Mouse (Mus musculus) kidney, adult 2 months (tissue): ENCODE results near the gene Nat14. TPM values are rescaled to one million over a fixed set of nuclear protein-coding genes. Genes with fewer than 3 reads are reported as not detected.

ENCODE experiments used
- DNase-seq: peaks from one replicate; pipeline ENCODE4 v3.0.0; 2021
- H3K27ac ChIP-seq: fragments of 200-500 bp; 2 replicates; pipeline ENCODE4 v1.5.1; 2012; ENCODE audit warnings: low read depth, low read length, control low read depth, inconsistent platforms; ENCODE audit not compliant: insufficient read depth
- H3K27me3 ChIP-seq: fragments of 200-500 bp; replicated peaks from 2 replicates; pipeline ENCODE4 v1.6.1; 2012; ENCODE audit warnings: mild to moderate bottlenecking, moderate library complexity, low read length, inconsistent platforms; ENCODE audit not compliant: control insufficient read depth, insufficient read depth
- H3K36me3 ChIP-seq: fragments of 200-500 bp; 2 replicates; pipeline ENCODE4 v1.6.1; 2012; ENCODE audit warnings: mild to moderate bottlenecking, moderate library complexity, low read length, inconsistent platforms; ENCODE audit not compliant: control insufficient read depth, insufficient read depth
- H3K4me1 ChIP-seq: fragments of 200-500 bp; 2 replicates; pipeline ENCODE4 v1.6.1; 2011; ENCODE audit warnings: low read length; ENCODE audit not compliant: control insufficient read depth, insufficient read depth
- H3K4me3 ChIP-seq: fragments of 200-500 bp; 2 replicates; pipeline ENCODE4 v1.5.1; 2011; ENCODE audit warnings: mild to moderate bottlenecking, low read depth, low read length, control low read depth; ENCODE audit not compliant: insufficient read depth
- CTCF ChIP-seq: fragments of 200-500 bp; conservative IDR thresholded peaks from 2 replicates; pipeline ENCODE4 v1.5.1; 2011; ENCODE audit warnings: low read depth, mild to moderate bottlenecking, control low read depth, low read length, moderate library complexity, mixed read lengths; ENCODE audit not compliant: insufficient read depth, insufficient read length
- POLR2A ChIP-seq: fragments of 200-500 bp; IDR thresholded peaks from one replicate; pipeline ENCODE4 v1.6.1; 2011; ENCODE audit warnings: low read depth, low read length, control low read depth
- WGBS: fragments of 180-500 bp; shearing (Covaris S2); methylation state at CpG from one replicate; pipeline ENCODE4 v1.1.7; 2018; 5-methylcytosine and 5-hydroxymethylcytosine counted together
- polyA plus RNA-seq: library from polyadenylated mRNA; depleted of rRNA; stranded (reverse); fragments of >200 nt; gene quantifications from 2 replicates; pipeline ENCODE4 v1.2.3, GENCODE M21; 2012

The Nat14 gene
- polyA plus RNA-seq, 1 experiment, result 5.7 TPM

- TF ChIP-seq POLR2A, result no peak
- TF ChIP-seq CTCF, result no peak
- no peak for DNase-seq
- WGBS, result 72% methylated on average over 11 of the region's 11 CpGs
- no peak overlapping the region for H3K4me3 ChIP-seq
- H3K27me3 ChIP-seq, result no peaks in the 10 kb centered on the region
- H3K36me3 ChIP-seq, result no peaks in the 10 kb centered on the region
- H3K27ac ChIP-seq, result no peak overlapping the region
- H3K4me1 ChIP-seq, result no peaks in the 10 kb centered on the region
Observed at GRCm38 (mm10) chr7:4937392-4937791, 15.6 kb downstream of the Nat14 start.

GRCm38 (mm10) chr7:4938456-4938855 lies 16.6 kb downstream of the Nat14 start:
- 36% methylated on average over 2 of the region's 2 CpGs for WGBS
- H3K27me3 ChIP-seq, result no peaks in the 10 kb centered on the region
- H3K4me1 ChIP-seq, result no peaks in the 10 kb centered on the region
- peak; percentile 76 for DNase-seq
- H3K36me3 ChIP-seq, result no peaks in the 10 kb centered on the region
- no peak overlapping the region for H3K27ac ChIP-seq
- TF ChIP-seq CTCF (peak; percentile 92), POLR2A (no peak)
- no peak overlapping the region for H3K4me3 ChIP-seq

GRCm38 (mm10) chr7:4940068-4940479 lies 18.2 kb downstream of the Nat14 start:
- H3K27me3 ChIP-seq, result no peaks in the 10 kb centered on the region
- H3K27ac ChIP-seq, result no peak overlapping the region
- H3K4me3 ChIP-seq, result no peak overlapping the region
- H3K4me1 ChIP-seq, result no peaks in the 10 kb centered on the region
- no peaks in the 10 kb centered on the region for H3K36me3 ChIP-seq
- WGBS, result 19% methylated on average over 9 of the region's 9 CpGs
- no peak for TF ChIP-seq POLR2A
- peak; percentile 91 for TF ChIP-seq CTCF
- DNase-seq, result peak; percentile 89

GRCm38 (mm10) chr7:4942673-4943072 lies 20.8 kb downstream of the Nat14 start:
- H3K27me3 ChIP-seq, result no peaks in the 10 kb centered on the region
- no peaks in the 10 kb centered on the region for H3K4me1 ChIP-seq
- H3K27ac ChIP-seq, result no peak overlapping the region
- WGBS, result 49% methylated on average over 5 of the region's 5 CpGs
- TF ChIP-seq CTCF, result no peak
- TF ChIP-seq POLR2A, result no peak
- DNase-seq, result no peak
- H3K4me3 ChIP-seq, result no peak overlapping the region
- no peaks in the 10 kb centered on the region for H3K36me3 ChIP-seq

GRCm38 (mm10) chr7:4943223-4943815 lies 21.5 kb downstream of the Nat14 start:
- 12% methylated on average over 15 of the region's 15 CpGs for WGBS
- Histone ChIP-seq H3K27me3 (no peaks in the 10 kb centered on the region), H3K4me3 (peak overlapping the region; percentile 40), H3K27ac (no peak overlapping the region), H3K36me3 (no peaks in the 10 kb centered on the region), H3K4me1 (no peaks in the 10 kb centered on the region)
- DNase-seq, result peak; percentile 96
- TF ChIP-seq CTCF, result peak; percentile 98
- TF ChIP-seq POLR2A, result no peak

- Histone ChIP-seq H3K27me3 (no peaks in the 10 kb centered on the region), H3K36me3 (no peaks in the 10 kb centered on the region), H3K4me1 (no peaks in the 10 kb centered on the region), H3K4me3 (no peak overlapping the region), H3K27ac (no peak overlapping the region)
- no peak for DNase-seq
- TF ChIP-seq POLR2A (no peak), CTCF (no peak)
- WGBS, result 38% methylated on average over 2 of the region's 2 CpGs
Observed at GRCm38 (mm10) chr7:4947855-4948254, 26.0 kb downstream of the Nat14 start.

GRCm38 (mm10) chr7:4948386-4948785 lies 26.6 kb downstream of the Nat14 start:
- WGBS, result 71% methylated on average over 6 of the region's 6 CpGs

More at GRCm38 (mm10) chr7:4948386-4948785, 26.6 kb downstream of the Nat14 start:
- Histone ChIP-seq H3K27me3 (no peaks in the 10 kb centered on the region), H3K27ac (no peak overlapping the region), H3K36me3 (no peaks in the 10 kb centered on the region), H3K4me1 (no peaks in the 10 kb centered on the region), H3K4me3 (no peak overlapping the region)
- TF ChIP-seq POLR2A, result no peak
- no peak for TF ChIP-seq CTCF
- DNase-seq, result no peak
